13 mouse cellular contexts compared by ENCODE assay signal in the genomic region with DNA sequence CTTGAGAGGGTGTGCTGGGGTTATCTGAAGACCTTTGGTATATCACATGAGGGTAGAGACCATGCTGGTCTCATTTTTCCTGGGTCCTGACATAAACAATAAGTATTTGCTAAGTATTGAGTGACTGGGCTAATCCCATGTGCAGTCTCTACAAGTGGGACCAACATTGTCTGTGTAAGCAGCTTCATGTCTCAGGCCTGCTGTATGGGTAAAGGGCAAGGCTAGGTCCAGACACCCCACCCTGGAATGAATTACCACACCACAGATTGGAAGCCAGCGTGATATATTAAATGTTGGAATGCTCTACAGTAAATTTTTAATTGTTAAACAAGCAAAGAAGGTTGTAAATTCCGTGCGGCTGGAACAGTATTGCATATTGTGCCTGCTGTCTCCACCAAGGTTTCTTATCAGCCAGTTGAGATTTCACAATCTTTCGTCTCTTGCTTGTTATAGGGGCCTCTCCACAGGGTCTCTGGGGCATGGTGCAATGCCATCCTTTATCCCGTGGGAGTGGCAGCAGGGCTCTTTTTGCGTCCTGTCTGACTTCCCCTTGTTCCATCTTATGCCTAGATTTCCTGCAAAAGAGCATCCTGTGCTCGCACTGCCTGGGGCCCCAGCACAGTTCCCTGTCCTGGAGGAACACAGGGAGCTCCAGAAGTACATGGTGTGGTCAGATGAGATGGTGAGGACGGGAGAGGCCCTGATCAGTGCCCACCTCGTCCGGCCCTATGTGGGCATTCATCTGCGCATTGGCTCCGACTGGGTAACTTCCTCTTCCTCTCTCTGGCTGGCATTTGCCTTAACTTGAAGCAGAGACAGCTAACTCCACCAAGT. TPM values are rescaled to one million over a fixed set of nuclear protein-coding genes. Genes with fewer than 3 reads are reported as not detected.
DNase-seq lines count a peak whose midpoint lies in the region; ATAC-seq and TF ChIP-seq lines count a peak whose summit lies in the region.
"Had no signal": no experiment of that assay in that cellular context is flagged by ENCODE, and none has a peak within 500 bp of the region (broad histone marks: within the 10 kb centered on the region; RNA-seq: fewer than 3 reads in every experiment).

No protein-coding gene starts in this region.

- no peak overlapping the region for H3K4me2 ChIP-seq in heart, embryonic 13.5 days
- peak overlapping the region; percentile 48 for H3K4me2 ChIP-seq in liver, embryonic 12.5 days
- H3K4me2 ChIP-seq in stomach, embryonic 15.5 days: no peak overlapping the region
- no peak overlapping the region for H3K4me2 ChIP-seq in forebrain, postnatal 0 days (ENCODE audit: low read depth)
- H3K4me2 ChIP-seq: heart, embryonic 15.5 days; neural tube, embryonic 13.5 days had no signal

- ATAC-seq in heart, embryonic 13.5 days (ENCODE audit: extremely low read depth, insufficient number of reproducible peaks, low FRiP score, low TSS enrichment): no peak
- ATAC-seq in liver, embryonic 12.5 days: no peak
- ATAC-seq in stomach, embryonic 15.5 days (ENCODE audit: insufficient read depth, low FRiP score, low read depth): peak; percentile 59
- no peak for ATAC-seq in forebrain, postnatal 0 days

- H3K27me3 ChIP-seq in heart, embryonic 13.5 days (replicated peaks): no peaks in the 10 kb centered on the region
- H3K27me3 ChIP-seq in spleen, adult 2 months (ENCODE audit: control insufficient read depth, insufficient read depth, low read length): no peaks in the 10 kb centered on the region
- no peaks in the 10 kb centered on the region for H3K27me3 ChIP-seq in liver, embryonic 12.5 days (replicated peaks)
- no peaks in the 10 kb centered on the region for H3K27me3 ChIP-seq in stomach, embryonic 15.5 days (replicated peaks)
- no peaks in the 10 kb centered on the region for H3K27me3 ChIP-seq in forebrain, postnatal 0 days (ENCODE audit: insufficient read depth, low read length)
- H3K27me3 ChIP-seq: heart, embryonic 15.5 days; neural tube, embryonic 13.5 days had no signal

- no peak overlapping the region for H3K4me3 ChIP-seq in heart, embryonic 13.5 days
- H3K4me3 ChIP-seq in spleen, adult 2 months (ENCODE audit: extremely low read depth, insufficient read depth, insufficient read length): no peak overlapping the region; the same call in 1 of the 2 replicates
- H3K4me3 ChIP-seq in liver, embryonic 12.5 days: no peak overlapping the region
- H3K4me3 ChIP-seq in stomach, embryonic 15.5 days (replicated peaks): no peak overlapping the region
- no peak overlapping the region for H3K4me3 ChIP-seq in forebrain, postnatal 0 days (ENCODE audit: low read depth, low read length)
- H3K4me3 ChIP-seq: erythroblast, embryonic 14.5 days; heart, embryonic 15.5 days; neural tube, embryonic 13.5 days had no signal

- H3K27ac ChIP-seq in heart, embryonic 13.5 days (replicated peaks): no peak overlapping the region
- peak overlapping the region; percentile 15 for H3K27ac ChIP-seq in spleen, adult 2 months (ENCODE audit: insufficient read depth, low read length)
- H3K27ac ChIP-seq in liver, embryonic 12.5 days: peak overlapping the region; percentile 87
- H3K27ac ChIP-seq in stomach, embryonic 15.5 days: peak overlapping the region; percentile 62
- no peak overlapping the region for H3K27ac ChIP-seq in forebrain, postnatal 0 days (ENCODE audit: low read depth, low read length)
- H3K27ac ChIP-seq: heart, embryonic 15.5 days; neural tube, embryonic 13.5 days had no signal

- intact Hi-C loops in heart, postnatal 10 days (cut with DNase I): no loop called here

- peaks cover 50% of the 10 kb centered on the region for H3K36me3 ChIP-seq in heart, embryonic 13.5 days
- peaks cover 2% of the 10 kb centered on the region; the same call in 1 of the 2 replicates for H3K36me3 ChIP-seq in spleen, adult 2 months (ENCODE audit: control insufficient read depth, insufficient read depth, low read length)
- peaks cover 52% of the 10 kb centered on the region for H3K36me3 ChIP-seq in liver, embryonic 12.5 days
- H3K36me3 ChIP-seq in stomach, embryonic 15.5 days: peaks cover 16% of the 10 kb centered on the region
- peaks cover 29% of the 10 kb centered on the region for H3K36me3 ChIP-seq in forebrain, postnatal 0 days (ENCODE audit: insufficient read depth)

- WGBS in heart, embryonic 13.5 days: 49% methylated on average over 12 of the region's 12 CpGs
- 36% methylated on average over 12 of the region's 12 CpGs for WGBS in spleen, adult 2 months
- WGBS in liver, embryonic 12.5 days (ENCODE audit: insufficient replicate concordance): 43% methylated on average over 12 of the region's 12 CpGs
- 65% methylated on average over 12 of the region's 12 CpGs for WGBS in stomach, embryonic 15.5 days
- WGBS in forebrain, postnatal 0 days: 88% methylated on average over 12 of the region's 12 CpGs

- 0 out of 2 replicates have a peak overlapping the region, but pooled peaks have one; percentile 10 for H3K9ac ChIP-seq in heart, embryonic 13.5 days
- peak overlapping the region; percentile 5; the same call in 1 of the 2 replicates for H3K9ac ChIP-seq in liver, embryonic 12.5 days
- no peak overlapping the region for H3K9ac ChIP-seq in stomach, embryonic 15.5 days
- H3K9ac ChIP-seq in forebrain, postnatal 0 days: no peak overlapping the region
- H3K9ac ChIP-seq: heart, embryonic 15.5 days; neural tube, embryonic 13.5 days had no signal

- no peak for DNase-seq in heart, postnatal 10 days
- no peak for DNase-seq in spleen, adult 2 months (ENCODE audit: low read depth in 1 of 2, low spot score in 2 of 2)
- DNase-seq in spleen, postnatal 14 days (ENCODE audit: low spot score in 2 of 2): no peak
- no peak for DNase-seq in ovary, postnatal 36 days (ENCODE audit: low spot score)
- DNase-seq in forebrain, postnatal 0 days: no peak
- DNase-seq: cerebellum, postnatal 36 days; right cerebral cortex, postnatal 14 days had no signal

- TF ChIP-seq CTCF in spleen, adult 2 months (IDR thresholded peaks at IDR 0.05; ENCODE audit: extremely low read depth, insufficient read depth, insufficient read length, insufficient replicate concordance): no peak
- TF ChIP-seq CTCF in forebrain, postnatal 0 days (IDR thresholded peaks at IDR 0.05; ENCODE audit: low read depth): no peak

- no peaks in the 10 kb centered on the region for H3K9me3 ChIP-seq in heart, embryonic 13.5 days
- no peaks in the 10 kb centered on the region for H3K9me3 ChIP-seq in liver, embryonic 12.5 days (replicated peaks)
- H3K9me3 ChIP-seq in stomach, embryonic 15.5 days: no peaks in the 10 kb centered on the region
- H3K9me3 ChIP-seq in forebrain, postnatal 0 days (ENCODE audit: low read length): no peaks in the 10 kb centered on the region
- H3K9me3 ChIP-seq: heart, embryonic 15.5 days; neural tube, embryonic 13.5 days had no signal

- no peak for TF ChIP-seq POLR2A in spleen, adult 2 months (IDR thresholded peaks at IDR 0.05; ENCODE audit: low read depth, low read length)

- peaks cover 26% of the 10 kb centered on the region for H3K4me1 ChIP-seq in heart, embryonic 13.5 days
- H3K4me1 ChIP-seq in spleen, adult 2 months (ENCODE audit: control insufficient read depth, insufficient read depth, insufficient read length): peaks cover 22% of the 10 kb centered on the region; the same call in 1 of the 2 replicates
- H3K4me1 ChIP-seq in liver, embryonic 12.5 days: peaks cover 41% of the 10 kb centered on the region
- no peaks in the 10 kb centered on the region for H3K4me1 ChIP-seq in stomach, embryonic 15.5 days
- no peaks in the 10 kb centered on the region for H3K4me1 ChIP-seq in forebrain, postnatal 0 days (ENCODE audit: insufficient read depth)
- H3K4me1 ChIP-seq: neural tube, embryonic 13.5 days had no signal

RNA-seq across cellular contexts. Expression of a gene that starts 17.9 kb away (rescaled TPM):
- polyA plus RNA-seq in heart, embryonic 13.5 days (2015; fragmentation: Nextera tagmentation; extraction: Ambion mirVana): 4.6 and 4.8 TPM in 2 replicates
- 10 to 100 TPM; 19.2 to 22.5 TPM for total RNA-seq in heart, postnatal 10 days (2021)
- 18.7 and 22.5 TPM in 2 replicates for polyA plus RNA-seq in spleen, adult 2 months (2012; rRNA removed)
- polyA plus RNA-seq in liver, embryonic 12.5 days (2016; fragmentation: Nextera tagmentation; extraction: Ambion mirVana): 3.6 and 4.3 TPM in 2 replicates
- polyA plus RNA-seq in stomach, embryonic 15.5 days (2015; fragmentation: Nextera tagmentation; extraction: Ambion mirVana): 8.8 and 9.0 TPM in 2 replicates
- total RNA-seq in forebrain, postnatal 0 days (2014; rRNA removed): 16.0 and 22.9 TPM in 2 replicates
- 1.5 and 3.4 TPM in 2 replicates for polyA plus RNA-seq in forebrain, postnatal 0 days (2015; fragmentation: Nextera tagmentation; extraction: Ambion mirVana)

RNA-seq across cellular contexts. Expression of a gene that starts 18.0 kb away (rescaled TPM):
- 12.2 and 12.5 TPM in 2 replicates for polyA plus RNA-seq in heart, embryonic 13.5 days (2015; fragmentation: Nextera tagmentation; extraction: Ambion mirVana)
- 1 to 10 TPM; 5.7 to 7.8 TPM for total RNA-seq in heart, postnatal 10 days (2021)
- 10.7 and 11.3 TPM in 2 replicates for polyA plus RNA-seq in spleen, adult 2 months (2012; rRNA removed)
- polyA plus RNA-seq in liver, embryonic 12.5 days (2016; fragmentation: Nextera tagmentation; extraction: Ambion mirVana): 24.4 and 26.8 TPM in 2 replicates
- 20.5 and 25.6 TPM in 2 replicates for polyA plus RNA-seq in stomach, embryonic 15.5 days (2015; fragmentation: Nextera tagmentation; extraction: Ambion mirVana)
- total RNA-seq in forebrain, postnatal 0 days (2014; rRNA removed): 3.7 and 5.1 TPM in 2 replicates
- polyA plus RNA-seq in forebrain, postnatal 0 days (2015; fragmentation: Nextera tagmentation; extraction: Ambion mirVana): 2.1 and 2.5 TPM in 2 replicates

RNA-seq across cellular contexts. Expression of a gene that starts 32.0 kb away (rescaled TPM):
- 4.0 and 4.8 TPM in 2 replicates for polyA plus RNA-seq in heart, embryonic 13.5 days (2015; fragmentation: Nextera tagmentation; extraction: Ambion mirVana)
- 10 to 100 TPM; 11.3 to 12.9 TPM for total RNA-seq in heart, postnatal 10 days (2021)
- 5.1 and 5.6 TPM in 2 replicates for polyA plus RNA-seq in spleen, adult 2 months (2012; rRNA removed)
- 2.7 and 2.9 TPM in 2 replicates for polyA plus RNA-seq in liver, embryonic 12.5 days (2016; fragmentation: Nextera tagmentation; extraction: Ambion mirVana)
- polyA plus RNA-seq in stomach, embryonic 15.5 days (2015; fragmentation: Nextera tagmentation; extraction: Ambion mirVana): 6.3 and 7.0 TPM in 2 replicates
- total RNA-seq in forebrain, postnatal 0 days (2014; rRNA removed): 56.6 and 62.5 TPM in 2 replicates
- polyA plus RNA-seq in forebrain, postnatal 0 days (2015; fragmentation: Nextera tagmentation; extraction: Ambion mirVana): 17.4 and 20.6 TPM in 2 replicates

RNA-seq across cellular contexts. Expression of a gene that starts 34.0 kb away (rescaled TPM):
- polyA plus RNA-seq in heart, embryonic 13.5 days (2015; fragmentation: Nextera tagmentation; extraction: Ambion mirVana): 5.7 and 7.3 TPM in 2 replicates
- total RNA-seq in heart, postnatal 10 days (2021): 1 to 10 TPM; 3.0 to 3.2 TPM
- 16.1 and 20.0 TPM in 2 replicates for polyA plus RNA-seq in spleen, adult 2 months (2012; rRNA removed)
- polyA plus RNA-seq in liver, embryonic 12.5 days (2016; fragmentation: Nextera tagmentation; extraction: Ambion mirVana): 4.1 and 4.6 TPM in 2 replicates
- 8.6 and 9.9 TPM in 2 replicates for polyA plus RNA-seq in stomach, embryonic 15.5 days (2015; fragmentation: Nextera tagmentation; extraction: Ambion mirVana)
- 23.6 and 28.8 TPM in 2 replicates for total RNA-seq in forebrain, postnatal 0 days (2014; rRNA removed)
- polyA plus RNA-seq in forebrain, postnatal 0 days (2015; fragmentation: Nextera tagmentation; extraction: Ambion mirVana): 44.3 and 52.2 TPM in 2 replicates

Comparison
In these comparisons a context has a peak if more than half of its experiments do, and no peak if none do; other contexts are left out.
1. H3K27ac ChIP-seq: peak in spleen, adult 2 months (single experiment), liver, embryonic 12.5 days (single experiment) and stomach, embryonic 15.5 days (single experiment); none in heart, embryonic 13.5 days (single experiment) and forebrain, postnatal 0 days (single experiment).
2. H3K9ac ChIP-seq: peak in heart, embryonic 13.5 days (single experiment) and liver, embryonic 12.5 days (single experiment); none in stomach, embryonic 15.5 days (single experiment) and forebrain, postnatal 0 days (single experiment).